Mouse (Mus musculus) bone marrow, adult 2 months (tissue): ENCODE data around the gene Mex3a.

ENCODE experiments used
- CTCF ChIP-seq: fragments of 200-500 bp; IDR thresholded peaks from 2 replicates; pipeline ENCODE4 v1.5.1; 2011; ENCODE audit warnings: low read length, control low read depth; ENCODE audit not compliant: control insufficient read depth, insufficient read depth
- POLR2A ChIP-seq: fragments of 200-500 bp; IDR thresholded peaks from 2 replicates; pipeline ENCODE4 v1.6.1; 2011; ENCODE audit warnings: low read depth, mild to moderate bottlenecking, control low read depth, low read length, borderline replicate concordance; ENCODE audit not compliant: control insufficient read depth

DNA sequence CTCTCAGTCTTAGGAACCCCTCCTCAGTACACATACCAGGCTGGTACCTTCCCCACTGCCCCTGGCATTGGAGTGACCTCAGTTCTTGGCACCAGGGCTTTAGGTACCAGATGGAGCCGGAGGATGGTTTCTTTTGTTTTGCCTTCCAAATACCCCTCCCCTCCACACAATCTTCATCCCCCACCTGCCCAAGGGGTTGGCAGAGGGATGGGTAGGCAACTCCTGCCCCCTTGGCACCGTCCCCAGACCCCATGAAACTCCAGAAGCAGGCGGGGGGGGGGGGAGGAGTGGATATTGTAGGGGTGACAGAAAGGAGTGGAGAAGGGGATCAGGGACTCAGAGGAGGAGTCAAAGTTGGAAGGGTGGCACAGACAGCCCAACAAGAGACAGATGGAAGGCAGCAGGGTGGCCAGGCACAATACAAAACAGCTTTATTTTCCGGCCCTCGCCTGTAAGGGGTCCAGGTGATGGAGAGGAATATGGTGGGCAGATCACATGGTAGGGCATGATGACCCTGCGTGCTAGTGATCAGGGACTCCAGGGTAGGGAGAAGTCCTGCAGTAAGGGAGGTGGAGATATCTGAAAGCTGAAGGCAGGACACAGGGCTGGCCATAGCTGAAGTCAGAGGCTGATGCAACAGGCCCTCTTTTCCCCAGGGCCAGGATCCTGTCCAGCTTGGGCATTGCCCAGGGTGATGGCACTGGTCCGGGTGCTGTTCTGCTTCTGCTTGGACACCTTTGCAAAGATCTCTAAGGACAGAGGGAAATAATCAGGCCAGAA is 9.6 kb downstream of the Mex3a start:
- TF ChIP-seq CTCF (no peak), POLR2A (no peak)
